Mouse (Mus musculus): Measurements from ENCODE around the gene Ube2l6.

- TF ChIP-seq CTCF (conservative IDR thresholded peaks at IDR 0.05 in 1 of 2, IDR thresholded peaks at IDR 0.05 in 1 of 2; ENCODE audit: low read depth in 2 of 2, low read length in 2 of 2) (no peak), MAX (IDR thresholded peaks at IDR 0.05; ENCODE audit: low read length) (no peak), TCF12 (IDR thresholded peaks at IDR 0.05; ENCODE audit: low read depth, low read length) (no peak), IRF4 (IDR thresholded peaks at IDR 0.05; ENCODE audit: low read depth, low read length) (no peak), POLR2A (IDR thresholded peaks at IDR 0.05; ENCODE audit: low read depth, low read length) (no peak)
These were observed 14.0 kb downstream of the Ube2l6 start for GRCm38 (mm10) chr2:84812676-84813075.

Data from CH12.LX (cell line).